Mouse (Mus musculus) gonadal fat pad, adult 2 months (tissue): ENCODE results near the gene Atp6v0b. TPM values are rescaled to one million over a fixed set of nuclear protein-coding genes. Genes with fewer than 3 reads are reported as not detected.

Experiments used
- DNase-seq: peaks from one replicate; pipeline ENCODE4 v3.0.0-alpha.2; 2012; ENCODE audit warnings: low read depth
- polyA plus RNA-seq: library from polyadenylated mRNA; depleted of rRNA; stranded (reverse); fragments of >200 nt; gene quantifications from 2 replicates; pipeline ENCODE4 v1.2.3, GENCODE M21; 2012; rRNA removed

Gene Atp6v0b
- polyA plus RNA-seq, 1 experiment = 427 TPM

GRCm38 (mm10) chr4:117836204-117836767 lies 50.8 kb downstream of the Atp6v0b start:
- no peak for DNase-seq

DNA sequence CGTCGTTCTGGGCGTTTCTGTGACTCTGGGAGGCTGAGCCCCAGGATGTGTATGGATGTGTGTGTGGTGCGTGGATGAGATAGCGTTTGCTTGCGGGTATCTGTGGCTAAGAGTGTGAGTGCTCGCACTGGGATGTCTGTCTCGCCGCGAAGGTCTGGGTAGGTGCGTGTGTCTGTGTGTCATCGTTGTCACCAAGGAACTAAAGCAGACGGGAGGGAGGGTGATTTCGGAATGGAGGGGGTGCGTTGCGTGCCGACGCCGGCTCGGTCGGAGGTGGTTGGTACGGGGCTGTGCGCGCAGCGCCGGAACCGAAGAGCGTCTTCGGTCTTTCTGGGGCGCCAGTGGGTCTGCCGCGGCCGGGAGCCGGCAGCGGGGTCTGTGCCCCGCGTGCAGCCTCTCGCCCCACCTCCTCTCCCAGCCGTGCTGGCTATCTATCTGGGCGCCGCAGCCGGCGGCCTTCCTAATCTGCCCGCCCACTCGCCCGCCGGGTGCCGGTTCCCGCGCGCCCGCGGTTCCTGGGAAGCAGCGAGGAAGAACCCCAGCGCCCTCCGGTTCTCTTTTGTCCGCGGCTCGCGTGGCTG lies 51.5 kb downstream of the Atp6v0b start:
- no peak for DNase-seq

DNA sequence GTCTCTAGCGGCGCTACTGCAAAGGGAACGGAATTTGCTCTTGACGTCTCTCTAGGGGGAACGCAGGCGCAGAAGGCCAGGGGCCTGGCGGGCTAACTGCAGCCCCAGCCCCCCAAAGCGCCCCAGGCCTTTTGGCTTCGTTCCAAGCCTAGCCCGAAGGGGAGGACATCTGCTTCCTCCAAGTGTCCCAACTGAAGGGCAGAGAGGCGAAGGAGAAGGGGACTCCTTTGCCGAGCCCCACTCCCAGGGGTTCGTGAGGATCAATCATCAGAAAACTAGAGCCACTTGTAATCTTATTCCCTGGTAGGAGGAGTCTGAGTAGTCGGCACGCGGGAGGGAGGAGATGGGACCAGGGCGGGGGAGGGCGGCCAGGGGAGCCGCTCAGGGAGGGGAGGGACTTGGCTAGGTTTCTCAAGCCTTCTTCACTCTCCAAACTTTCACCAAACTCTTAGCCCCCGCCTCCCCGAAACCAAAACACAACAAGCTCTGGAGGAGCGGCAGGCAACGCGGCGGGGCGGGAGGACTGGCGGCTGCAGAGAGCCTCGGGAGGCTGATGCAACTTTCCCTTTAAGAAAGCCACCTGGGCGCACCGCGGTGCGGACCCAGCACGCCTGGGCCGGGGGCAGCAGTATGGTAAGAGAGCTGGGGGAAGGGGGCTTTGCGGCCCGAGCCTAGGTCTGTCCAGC lies 52.1 kb downstream of the Atp6v0b start:
- no peak for DNase-seq

- DNase-seq = no peak
Observed at GRCm38 (mm10) chr4:117834457-117834844, 52.7 kb downstream of the Atp6v0b start, which contains the start of gene Slc6a9. TSS of gene Slc6a9 (plus strand) at chr4:117834506.

Other genes with a start within 250 kb of the Atp6v0b start
- gene Dmap1, start 205.1 kb downstream of the Atp6v0b start, polyA plus RNA-seq = 16.6 and 20.2 TPM in 2 replicates
- not detected in 2 replicates for gene Gm12845, start 162.9 kb downstream of the Atp6v0b start, polyA plus RNA-seq
- gene Klf17, start 121.7 kb downstream of the Atp6v0b start, polyA plus RNA-seq = not detected in 2 replicates
- 45.1 and 50.9 TPM in 2 replicates for gene Slc6a9, start 52.8 kb downstream of the Atp6v0b start, polyA plus RNA-seq
- 3.3 and 3.5 TPM in 2 replicates for gene Ccdc24, start 14.8 kb downstream of the Atp6v0b start, polyA plus RNA-seq
- gene B4galt2, start 3.8 kb downstream of the Atp6v0b start, polyA plus RNA-seq = 13.1 and 18.1 TPM in 2 replicates
- gene Dph2, start 4.7 kb upstream of the Atp6v0b start, polyA plus RNA-seq = 8.9 and 11.4 TPM in 2 replicates
- 49.3 and 58.7 TPM in 2 replicates for gene Ipo13, start 27.7 kb upstream of the Atp6v0b start, polyA plus RNA-seq
- gene Artn, start 42.4 kb upstream of the Atp6v0b start, polyA plus RNA-seq = 3.2 and 4.4 TPM in 2 replicates
- gene St3gal3, start 247.6 kb upstream of the Atp6v0b start, polyA plus RNA-seq = 51.8 and 59.3 TPM in 2 replicates